Mouse (Mus musculus) ES-E14 (cell line): Measurements from ENCODE around the gene Kbtbd8. TPM values are rescaled to one million over a fixed set of nuclear protein-coding genes. Genes with fewer than 3 reads are reported as not detected.

Experiments
- DNase-seq: peaks from one replicate; pipeline ENCODE4 v3.0.0-alpha.2; 2013; ENCODE audit warnings: low read depth, low spot score
- H3K27ac ChIP-seq: 2 replicates; pipeline ENCODE4 v1.5.1; 2012; ENCODE audit warnings: low read depth, mild to moderate bottlenecking, low read length, moderate library complexity, mixed read lengths; ENCODE audit not compliant: poor library complexity, insufficient read depth, severe bottlenecking
- H3K36me3 ChIP-seq: 2 replicates; pipeline ENCODE4 v1.6.1; 2012; ENCODE audit warnings: mild to moderate bottlenecking, low read length, moderate library complexity, mixed read lengths; ENCODE audit not compliant: control insufficient read depth, poor library complexity, insufficient read depth, severe bottlenecking
- H3K4me1 ChIP-seq, 2 experiments: fragments of 150-350 bp in 1 of 2; sonication (generic) in 1 of 2; 2 replicates each; pipeline ENCODE4 v1.6.1; 2012; ENCODE audit warnings: low read length in 2 of 2, mild to moderate bottlenecking in 1 of 2, mixed read lengths in 1 of 2; ENCODE audit not compliant: control insufficient read depth in 2 of 2, insufficient read depth in 2 of 2, poor library complexity in 1 of 2
- H3K4me3 ChIP-seq, 2 experiments: fragments of 150-350 bp in 1 of 2; sonication (generic) in 1 of 2; 2 replicates each; pipeline ENCODE4 v1.5.1; 2012; ENCODE audit warnings: low read length in 2 of 2, low read depth in 1 of 2, mild to moderate bottlenecking in 1 of 2, mixed read lengths in 1 of 2; ENCODE audit not compliant: insufficient read depth in 1 of 2, poor library complexity in 1 of 2, severe bottlenecking in 1 of 2
- H3K9ac ChIP-seq: 2 replicates; pipeline ENCODE4 v1.6.1; 2012; ENCODE audit warnings: low read depth, mild to moderate bottlenecking, low read length, mixed read lengths; ENCODE audit not compliant: poor library complexity, insufficient read depth, severe bottlenecking
- H3K9me3 ChIP-seq: fragments of 150-350 bp; sonication (generic); 2 replicates; pipeline ENCODE4 v1.6.1; 2012; ENCODE audit warnings: low read depth, mild to moderate bottlenecking, low read length; ENCODE audit not compliant: control insufficient read depth, insufficient read depth
- CHD2 ChIP-seq: IDR thresholded peaks from 2 replicates; pipeline ENCODE4 v1.6.1; 2014; ENCODE audit warnings: mild to moderate bottlenecking, low read depth, low read length, inconsistent platforms
- HCFC1 ChIP-seq: IDR thresholded peaks from 2 replicates; pipeline ENCODE4 v1.6.1; 2012; ENCODE audit warnings: low read length, inconsistent platforms, borderline replicate concordance; ENCODE audit not compliant: insufficient read depth
- MAFK ChIP-seq: IDR thresholded peaks from 2 replicates; pipeline ENCODE4 v1.6.1; 2014; ENCODE audit warnings: mild to moderate bottlenecking, low read depth, low read length, inconsistent platforms; ENCODE audit not compliant: insufficient read depth
- ZC3H11A ChIP-seq: IDR thresholded peaks from 2 replicates; pipeline ENCODE4 v1.6.1; 2012; ENCODE audit warnings: low read depth, mild to moderate bottlenecking, inconsistent platforms, low read length, borderline replicate concordance
- ZNF384 ChIP-seq: IDR thresholded peaks from 2 replicates; pipeline ENCODE4 v1.6.1; 2012; ENCODE audit warnings: low read depth, low read length, inconsistent platforms
- in situ Hi-C, 2 experiments: fragments of 600-800 bp; cut with MboI; formaldehyde crosslinking; loops; one replicate each; pipeline ENCODE4 v1.15.1; 2025; ENCODE audit warnings: low sequenced_read_pairs in 2 of 2, inconsistent platforms in 1 of 2; ENCODE audit not compliant: unreplicated experiment in 2 of 2
- total RNA-seq: library from RNA; depleted of rRNA; stranded (reverse); fragments of 300-350 nt; gene quantifications from 2 replicates; pipeline ENCODE4 v1.2.3, GENCODE M21; 2012

Kbtbd8 gene
- total RNA-seq, 1 experiment: 21.6 TPM

GRCm38 (mm10) chr6:95109691-95110450 is 7.2 kb upstream of the Kbtbd8 start:
- peak; percentile 26 for DNase-seq
- in situ Hi-C loops: no loop called here
- Histone ChIP-seq H3K9me3 (no peaks in the 10 kb centered on the region), H3K27ac (peak overlapping the region; percentile 53; the same call in 1 of the 2 replicates), H3K4me1 (peaks cover 0 to 2% of the 10 kb centered on the region in 2 experiments; a peak in 1 of 4 replicates), H3K36me3 (no peaks in the 10 kb centered on the region), H3K9ac (no peak overlapping the region), H3K4me3 (no peak overlapping the region)
- no peak for TF ChIP-seq ZC3H11A
- no peak for TF ChIP-seq MAFK
- no peak for TF ChIP-seq CHD2
- no peak for TF ChIP-seq ZNF384
- TF ChIP-seq HCFC1: no peak

- no peak overlapping the region for H3K9ac ChIP-seq
- H3K4me1 ChIP-seq: peaks cover 0 to 4% of the 10 kb centered on the region in 2 experiments; a peak in 1 of 4 replicates
- in situ Hi-C loops: no loop called here
- H3K9me3 ChIP-seq: no peaks in the 10 kb centered on the region
- DNase-seq: no peak
- no peak for TF ChIP-seq ZNF384
- no peak for TF ChIP-seq HCFC1
- TF ChIP-seq MAFK: no peak
- TF ChIP-seq CHD2: no peak
- TF ChIP-seq ZC3H11A: no peak
- H3K4me3 ChIP-seq: no peak overlapping the region
- no peak overlapping the region for H3K27ac ChIP-seq
- no peaks in the 10 kb centered on the region for H3K36me3 ChIP-seq
Observed at GRCm38 (mm10) chr6:95112015-95112414, 5.0 kb upstream of the Kbtbd8 start.

DNA sequence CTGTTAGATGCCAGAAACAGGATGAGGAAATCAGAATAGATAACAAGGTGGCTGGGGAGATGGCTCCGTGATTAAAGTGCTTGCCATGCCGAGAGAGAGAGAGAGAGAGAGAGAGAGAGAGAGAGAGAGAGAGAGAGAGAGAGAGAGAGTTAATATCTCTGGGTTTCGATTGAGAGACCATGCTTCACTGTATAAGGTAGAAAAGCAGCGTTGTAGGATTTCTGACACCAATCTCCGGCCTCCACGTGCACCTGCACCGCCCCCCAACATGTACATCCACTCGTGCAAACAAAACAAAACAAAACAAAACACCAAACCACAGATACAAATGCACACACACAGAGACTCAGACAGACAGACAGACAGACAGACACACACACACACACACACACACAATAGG is 527 bp upstream of the Kbtbd8 start:
- no peak for DNase-seq
- no peaks in the 10 kb centered on the region; the same call in 1 of the 2 replicates for H3K36me3 ChIP-seq
- no peaks in the 10 kb centered on the region for H3K9me3 ChIP-seq
- no peak overlapping the region for H3K4me3 ChIP-seq
- TF ChIP-seq ZC3H11A (no peak), MAFK (no peak), CHD2 (no peak), HCFC1 (no peak), ZNF384 (no peak)
- H3K9ac ChIP-seq: no peak overlapping the region
- H3K4me1 ChIP-seq: peaks cover 0 to 4% of the 10 kb centered on the region in 2 experiments; a peak in 1 of 4 replicates
- H3K27ac ChIP-seq: no peak overlapping the region
- in situ Hi-C loops: no loop called here

DNA sequence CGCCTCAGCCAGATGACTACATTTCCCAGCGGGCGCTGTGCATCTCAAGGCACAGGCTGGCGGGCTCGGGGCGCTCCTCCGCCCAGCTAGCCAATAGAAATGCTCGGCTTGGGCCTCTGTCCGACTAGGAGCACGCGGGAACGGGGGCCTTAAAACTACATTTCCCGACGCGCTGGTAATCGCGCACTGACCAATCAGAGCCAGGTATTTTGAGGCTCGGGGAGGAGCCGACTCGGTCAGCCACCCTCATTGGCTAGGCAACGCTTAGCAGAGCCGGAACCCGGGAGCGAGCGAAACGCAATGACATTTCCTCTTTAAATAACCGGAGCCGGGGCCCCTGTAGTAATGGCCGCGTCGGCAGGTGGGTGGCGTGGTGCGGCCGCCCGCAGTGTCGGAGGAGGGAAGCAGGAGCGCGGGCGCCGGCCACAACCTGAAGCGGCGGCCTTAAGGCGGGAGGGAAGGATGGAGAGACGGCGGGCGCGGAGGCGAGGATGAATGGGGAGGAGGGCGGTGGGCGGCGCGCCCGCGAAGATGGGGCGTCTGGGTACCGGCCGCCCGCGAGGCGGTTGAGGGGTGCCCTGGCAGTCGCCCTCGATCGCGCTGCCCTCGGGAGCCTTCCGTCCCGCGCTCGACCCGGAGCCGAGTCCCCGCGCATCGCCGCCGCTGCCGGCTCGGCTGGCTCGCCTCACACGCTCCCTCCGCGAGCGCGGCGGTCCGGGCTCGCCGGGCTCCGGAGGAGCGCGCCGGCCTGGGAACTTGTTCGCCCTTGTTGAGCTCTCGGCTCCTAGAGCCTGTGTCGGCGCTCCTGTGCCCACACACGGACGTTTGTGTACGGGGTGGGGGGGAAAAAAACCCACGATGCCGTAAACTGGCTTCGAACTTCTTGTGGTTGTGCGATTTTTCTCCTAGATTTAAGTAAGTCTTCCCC is 838 bp downstream of the Kbtbd8 start:
- peak; percentile 95 for DNase-seq
- TF ChIP-seq HCFC1 (peak; percentile 93), ZNF384 (no peak)
- Histone ChIP-seq H3K9ac (peak overlapping the region; percentile 87), H3K27ac (no peak overlapping the region), H3K4me3 (peak overlapping the region; percentile 89 to 96), H3K36me3 (peaks cover 5% of the 10 kb centered on the region), H3K4me1 (peaks cover 0 to 4% of the 10 kb centered on the region in 2 experiments; a peak in 1 of 4 replicates), H3K9me3 (no peaks in the 10 kb centered on the region)
- in situ Hi-C loops: no loop called here
